Mouse (Mus musculus) liver, embryonic 16.5 days (tissue): ENCODE results near the gene Unc93a2. TPM values are rescaled to one million over a fixed set of nuclear protein-coding genes. Genes with fewer than 3 reads are reported as not detected.

Source experiments
- polyA plus RNA-seq: library from polyadenylated mRNA; unstranded; fragments of >200 nt; fragmentation: Nextera tagmentation; extraction: Ambion mirVana; gene quantifications from 2 replicates; pipeline ENCODE4 v1.2.1, GENCODE M21; 2015

Gene Unc93a2
- polyA plus RNA-seq, 1 experiment from 2014 or later = 0.65 TPM

Other genes with a start within 250 kb of the Unc93a2 start
- 1.1 and 1.6 TPM in 2 replicates for gene Rps6ka2, start 215.3 kb downstream of the Unc93a2 start, polyA plus RNA-seq
- gene Tcp10a, start 60.8 kb downstream of the Unc93a2 start, polyA plus RNA-seq = not detected in 2 replicates
- 0.07 and 0.12 TPM in 2 replicates for gene Ttll2, start 32.8 kb downstream of the Unc93a2 start, polyA plus RNA-seq
- gene Gm49630, start 13.5 kb downstream of the Unc93a2 start, polyA plus RNA-seq = not detected in 2 replicates